In the genomic region with DNA sequence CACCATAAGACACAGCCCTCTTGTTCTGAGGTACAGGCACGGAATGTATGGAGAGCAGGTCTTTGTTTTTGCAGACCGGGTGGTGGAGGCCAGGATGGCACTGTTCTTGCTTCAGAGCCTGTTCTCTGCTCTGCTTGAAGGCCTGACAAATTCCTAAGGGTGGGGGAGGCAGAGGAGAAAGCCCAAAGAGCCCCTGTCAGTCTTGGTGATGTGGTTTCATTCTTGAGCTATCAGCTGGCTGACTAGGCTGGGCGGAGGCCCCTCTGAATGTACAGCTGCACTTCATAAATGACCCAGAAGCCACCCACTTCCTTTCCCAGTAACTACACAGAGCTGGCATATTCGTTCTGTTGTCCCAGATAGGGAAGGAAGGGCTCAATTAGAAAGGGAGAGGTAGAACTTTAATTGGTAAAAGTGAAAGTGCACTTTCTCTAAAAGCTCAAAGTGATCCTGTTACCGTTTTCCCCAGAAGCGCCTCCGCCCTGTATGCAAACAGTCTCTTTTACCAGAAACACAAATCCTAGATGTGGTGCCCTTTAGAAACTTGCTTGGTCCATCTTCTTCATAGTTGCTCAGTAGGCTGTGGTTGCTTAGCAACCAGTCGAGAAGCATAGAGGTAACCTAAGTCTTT, we compare ENCODE assay signal across 8 mouse cellular contexts.
A peak's percentile ranks its signal among the peaks of the same experiment; 100 is the strongest.
DNase-seq lines count a peak whose midpoint lies in the region; ATAC-seq and TF ChIP-seq lines count a peak whose summit lies in the region.
"Had no signal": no experiment of that assay in that cellular context is flagged by ENCODE, and none has a peak within 500 bp of the region (broad histone marks: within the 10 kb centered on the region; RNA-seq: fewer than 3 reads in every experiment).

No protein-coding gene starts in this region.

- no peak overlapping the region for H3K9ac ChIP-seq in heart, embryonic 16.5 days (ENCODE audit: low read length)
- no peak overlapping the region for H3K9ac ChIP-seq in lung, embryonic 14.5 days

- H3K4me2 ChIP-seq in heart, embryonic 16.5 days (ENCODE audit: low read depth, low read length): peak overlapping the region; percentile 49
- H3K4me2 ChIP-seq in lung, embryonic 14.5 days: peak overlapping the region; percentile 29

- TF ChIP-seq POLR2A in bone marrow macrophage, adult 2 months (IDR thresholded peaks at IDR 0.05; ENCODE audit: borderline replicate concordance, low read depth, low read length): no peak
- no peak for TF ChIP-seq POLR2A in small intestine, adult 2 months (IDR thresholded peaks at IDR 0.05; ENCODE audit: low read depth, low read length)

- H3K36me3 ChIP-seq in heart, embryonic 16.5 days (ENCODE audit: control insufficient read depth, insufficient read depth): no peaks in the 10 kb centered on the region
- no peaks in the 10 kb centered on the region for H3K36me3 ChIP-seq in lung, embryonic 14.5 days (ENCODE audit: insufficient read depth)
- no peaks in the 10 kb centered on the region for H3K36me3 ChIP-seq in small intestine, adult 2 months (ENCODE audit: control insufficient read depth, insufficient read depth, low read length)

- no peaks in the 10 kb centered on the region for H3K9me3 ChIP-seq in heart, embryonic 16.5 days (replicated peaks; ENCODE audit: control insufficient read depth, low read length)
- no peaks in the 10 kb centered on the region for H3K9me3 ChIP-seq in lung, embryonic 14.5 days (ENCODE audit: low read depth, low read length)

- peak overlapping the region; percentile 19; the same call in 1 of the 2 replicates for H3K27ac ChIP-seq in bone marrow macrophage, adult 2 months (ENCODE audit: insufficient read depth, low read depth, low read length)
- peak overlapping the region; percentile 83 for H3K27ac ChIP-seq in heart, embryonic 16.5 days (ENCODE audit: low read length)
- no peak overlapping the region for H3K27ac ChIP-seq in lung, embryonic 14.5 days (ENCODE audit: low read depth)
- peak overlapping the region; percentile 31 for H3K27ac ChIP-seq in small intestine, adult 2 months (ENCODE audit: insufficient read depth, low read depth, low read length)

- no peak overlapping the region for H3K4me3 ChIP-seq in bone marrow macrophage, adult 2 months (ENCODE audit: insufficient read depth, low read length)
- peak overlapping the region; percentile 18; the same call in 1 of the 2 replicates for H3K4me3 ChIP-seq in heart, embryonic 16.5 days (ENCODE audit: low read length)
- H3K4me3 ChIP-seq in lung, embryonic 14.5 days (ENCODE audit: low read depth, low read length): no peak overlapping the region
- H3K4me3 ChIP-seq in small intestine, adult 2 months (ENCODE audit: low read depth, low read length): peak overlapping the region; percentile 13; the same call in 1 of the 2 replicates
- H3K4me3 ChIP-seq: erythroblast, embryonic 14.5 days had no signal

- no peak for TF ChIP-seq CTCF in bone marrow macrophage, adult 2 months (IDR thresholded peaks at IDR 0.05; ENCODE audit: low read depth, low read length)
- no peak for TF ChIP-seq CTCF in lung, embryonic 14.5 days (IDR thresholded peaks at IDR 0.05; ENCODE audit: low read depth)
- TF ChIP-seq CTCF in small intestine, adult 2 months (IDR thresholded peaks at IDR 0.05; ENCODE audit: extremely low read depth, insufficient read length, insufficient replicate concordance, low read depth, low read length): no peak

- 26% methylated on average over 8 of the region's 8 CpGs for WGBS in heart, embryonic 16.5 days
- WGBS in lung, embryonic 14.5 days: 34% methylated on average over 8 of the region's 8 CpGs
- WGBS in small intestine, adult 2 months: 22% methylated on average over 8 of the region's 8 CpGs

- peaks cover 30% of the 10 kb centered on the region for H3K4me1 ChIP-seq in bone marrow macrophage, adult 2 months (ENCODE audit: control insufficient read depth, insufficient read depth, low read length)
- H3K4me1 ChIP-seq in heart, embryonic 16.5 days (ENCODE audit: control insufficient read depth, insufficient read depth, low read length): peaks cover 26% of the 10 kb centered on the region
- no peaks in the 10 kb centered on the region; the same call in 1 of the 2 replicates for H3K4me1 ChIP-seq in lung, embryonic 14.5 days (ENCODE audit: insufficient read depth)
- peaks cover 21% of the 10 kb centered on the region for H3K4me1 ChIP-seq in small intestine, adult 2 months (ENCODE audit: control insufficient read depth, insufficient read depth, insufficient read length, low read length)

- H3K27me3 ChIP-seq in heart, embryonic 16.5 days (ENCODE audit: control insufficient read depth, insufficient read depth, low read length): no peaks in the 10 kb centered on the region
- H3K27me3 ChIP-seq in lung, embryonic 14.5 days (ENCODE audit: insufficient read depth, low read length): no peaks in the 10 kb centered on the region
- H3K27me3 ChIP-seq in small intestine, adult 2 months (ENCODE audit: control insufficient read depth, insufficient read depth, low read length): no peaks in the 10 kb centered on the region

- DNase-seq in CD4-positive, CD25-positive, alpha-beta regulatory T cell, adult 2 months (ENCODE audit: low read depth, low spot score): peak; percentile 63
- DNase-seq in lung, embryonic 14.5 days: peak; percentile 61
- DNase-seq in MN1 (ENCODE audit: low spot score): no peak
- DNase-seq in urinary bladder, postnatal 36 days (ENCODE audit: low spot score in 2 of 2): no peak

- ATAC-seq in heart, embryonic 16.5 days (replicated peaks; ENCODE audit: extremely low read depth, insufficient read depth, low FRiP score): peak; percentile 90
- ATAC-seq in lung, embryonic 14.5 days (ENCODE audit: insufficient read depth): peak; percentile 95

Comparison
In these comparisons a context has a peak if more than half of its experiments do, and no peak if none do; other contexts are left out.
1. DNase-seq: peak in CD4-positive, CD25-positive, alpha-beta regulatory T cell, adult 2 months (single experiment) and lung, embryonic 14.5 days (single experiment); none in MN1 (single experiment) and urinary bladder, postnatal 36 days (0 of 2).
2. H3K4me3 ChIP-seq: peak in heart, embryonic 16.5 days (single experiment) and small intestine, adult 2 months (single experiment); none in bone marrow macrophage, adult 2 months (single experiment) and lung, embryonic 14.5 days (single experiment).